Mouse (Mus musculus): ENCODE results near the gene AI854703. TPM values are rescaled to one million over a fixed set of nuclear protein-coding genes. Genes with fewer than 3 reads are reported as not detected.
A peak's percentile ranks its signal among the peaks of the same experiment; 100 is the strongest.

AI854703 gene
- 0.40 and 0.45 TPM in 2 replicates for polyA plus RNA-seq (2014; fragmentation: Nextera tagmentation; extraction: Ambion mirVana)

GRCm38 (mm10) chr6:48626464-48626863, at the start of gene AI854703:
AI854703 (plus strand) TSS chr6:48626764.
- no peaks in the 10 kb centered on the region for H3K9me3 ChIP-seq (ENCODE audit: control insufficient read depth, low read length)
- H3K9ac ChIP-seq (ENCODE audit: low read depth, low read length), result 0 out of 2 replicates have a peak within 1 kb of the TSS, but pooled peaks have one; percentile 27
- no peak within 1 kb of the TSS for H3K27ac ChIP-seq (ENCODE audit: low read depth, low read length)
- H3K4me1 ChIP-seq (replicated peaks; ENCODE audit: control insufficient read depth, insufficient read depth, low read length), result no peaks in the 10 kb centered on the region; the same call in 1 of the 2 replicates
- H3K4me3 ChIP-seq (ENCODE audit: low read depth, low read length), result peak within 1 kb of the TSS; percentile 45
- ATAC-seq (replicated peaks; ENCODE audit: low FRiP score), result no peak
- no peak for DNase-seq (ENCODE audit: low spot score)
- H3K36me3 ChIP-seq (ENCODE audit: control insufficient read depth, insufficient read depth, low read length), result no peaks in the 10 kb centered on the region
- peaks cover 28% of the 10 kb centered on the region for H3K27me3 ChIP-seq (replicated peaks; ENCODE audit: control insufficient read depth, insufficient read depth, low read length)
- peak within 1 kb of the TSS; percentile 72 for H3K4me2 ChIP-seq
- 41% methylated on average over 8 of the region's 8 CpGs for WGBS

- no peaks in the 10 kb centered on the region for H3K9me3 ChIP-seq (ENCODE audit: control insufficient read depth, low read length)
- WGBS, result 35% methylated on average over 5 of the region's 5 CpGs
These were observed 47.8 kb upstream of the AI854703 start for GRCm38 (mm10) chr6:48578736-48579135.

GRCm38 (mm10) chr6:48579215-48579648, 47.3 kb upstream of the AI854703 start:
- no peaks in the 10 kb centered on the region for H3K9me3 ChIP-seq (ENCODE audit: control insufficient read depth, low read length)
- H3K4me2 ChIP-seq, result no peak overlapping the region
- no peaks in the 10 kb centered on the region for H3K4me1 ChIP-seq (replicated peaks; ENCODE audit: control insufficient read depth, insufficient read depth, low read length)
- DNase-seq (ENCODE audit: low spot score) (no peak), ATAC-seq (replicated peaks; ENCODE audit: low FRiP score) (no peak)
- no peak overlapping the region for H3K9ac ChIP-seq (ENCODE audit: low read depth, low read length)
- WGBS, result 14% methylated on average over 5 of the region's 5 CpGs
- H3K27ac ChIP-seq (ENCODE audit: low read depth, low read length), result no peak overlapping the region
- no peak overlapping the region for H3K4me3 ChIP-seq (ENCODE audit: low read depth, low read length)
- H3K36me3 ChIP-seq (ENCODE audit: control insufficient read depth, insufficient read depth, low read length), result no peaks in the 10 kb centered on the region
- no peaks in the 10 kb centered on the region for H3K27me3 ChIP-seq (replicated peaks; ENCODE audit: control insufficient read depth, insufficient read depth, low read length)

More at GRCm38 (mm10) chr6:48578736-48579135, 47.8 kb upstream of the AI854703 start:
- no peak overlapping the region for H3K4me2 ChIP-seq
- no peaks in the 10 kb centered on the region for H3K36me3 ChIP-seq (ENCODE audit: control insufficient read depth, insufficient read depth, low read length)
- no peaks in the 10 kb centered on the region for H3K4me1 ChIP-seq (replicated peaks; ENCODE audit: control insufficient read depth, insufficient read depth, low read length)
- H3K27ac ChIP-seq (ENCODE audit: low read depth, low read length), result no peak overlapping the region
- H3K9ac ChIP-seq (ENCODE audit: low read depth, low read length), result no peak overlapping the region
- H3K4me3 ChIP-seq (ENCODE audit: low read depth, low read length), result no peak overlapping the region
- DNase-seq (ENCODE audit: low spot score) (no peak), ATAC-seq (replicated peaks; ENCODE audit: low FRiP score) (no peak)
- no peaks in the 10 kb centered on the region for H3K27me3 ChIP-seq (replicated peaks; ENCODE audit: control insufficient read depth, insufficient read depth, low read length)

GRCm38 (mm10) chr6:48581257-48581656, 45.3 kb upstream of the AI854703 start:
- Histone ChIP-seq H3K4me1 (replicated peaks; ENCODE audit: control insufficient read depth, insufficient read depth, low read length) (no peaks in the 10 kb centered on the region), H3K4me3 (ENCODE audit: low read depth, low read length) (no peak overlapping the region), H3K4me2 (no peak overlapping the region), H3K36me3 (ENCODE audit: control insufficient read depth, insufficient read depth, low read length) (no peaks in the 10 kb centered on the region), H3K9ac (ENCODE audit: low read depth, low read length) (no peak overlapping the region), H3K27ac (ENCODE audit: low read depth, low read length) (no peak overlapping the region), H3K9me3 (ENCODE audit: control insufficient read depth, low read length) (no peaks in the 10 kb centered on the region), H3K27me3 (replicated peaks; ENCODE audit: control insufficient read depth, insufficient read depth, low read length) (no peaks in the 10 kb centered on the region)
- 46% methylated on average over 3 of the region's 3 CpGs for WGBS
- DNase-seq (ENCODE audit: low spot score), result no peak
- ATAC-seq (replicated peaks; ENCODE audit: low FRiP score), result no peak

DNA sequence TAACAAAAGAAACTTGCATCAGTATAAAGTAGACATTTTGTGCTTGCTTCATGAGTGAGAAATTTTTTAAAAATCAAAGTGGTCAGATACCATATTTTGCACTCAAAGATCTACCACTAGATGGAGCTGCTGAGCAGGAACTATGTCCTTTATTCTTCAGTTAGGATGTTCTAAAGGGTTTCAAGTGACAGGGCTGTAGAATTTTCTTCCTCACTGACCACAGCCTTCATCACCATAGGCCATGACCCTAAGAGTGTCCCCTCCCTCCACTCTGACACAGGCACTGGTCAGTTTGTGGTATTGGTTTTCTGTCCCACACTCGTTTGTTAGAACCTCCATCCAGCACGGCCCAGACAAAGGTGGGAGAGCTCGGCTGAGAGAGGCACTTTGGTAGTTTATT, 44.5 kb upstream of the AI854703 start:
- no peak for DNase-seq (ENCODE audit: low spot score)
- Histone ChIP-seq H3K4me2 (no peak overlapping the region), H3K36me3 (ENCODE audit: control insufficient read depth, insufficient read depth, low read length) (no peaks in the 10 kb centered on the region), H3K4me1 (replicated peaks; ENCODE audit: control insufficient read depth, insufficient read depth, low read length) (no peaks in the 10 kb centered on the region), H3K27me3 (replicated peaks; ENCODE audit: control insufficient read depth, insufficient read depth, low read length) (no peaks in the 10 kb centered on the region), H3K9me3 (ENCODE audit: control insufficient read depth, low read length) (no peaks in the 10 kb centered on the region), H3K9ac (ENCODE audit: low read depth, low read length) (no peak overlapping the region), H3K4me3 (ENCODE audit: low read depth, low read length) (no peak overlapping the region), H3K27ac (ENCODE audit: low read depth, low read length) (no peak overlapping the region)
- 81% methylated on average over 3 of the region's 3 CpGs for WGBS
- no peak for ATAC-seq (replicated peaks; ENCODE audit: low FRiP score)

- Histone ChIP-seq H3K27ac (ENCODE audit: low read depth, low read length) (no peak within 1 kb of the TSS), H3K36me3 (ENCODE audit: control insufficient read depth, insufficient read depth, low read length) (no peaks in the 10 kb centered on the region), H3K4me1 (replicated peaks; ENCODE audit: control insufficient read depth, insufficient read depth, low read length) (peaks cover 4% of the 10 kb centered on the region), H3K27me3 (replicated peaks; ENCODE audit: control insufficient read depth, insufficient read depth, low read length) (no peaks in the 10 kb centered on the region), H3K9ac (ENCODE audit: low read depth, low read length) (no peak within 1 kb of the TSS), H3K4me2 (no peak within 1 kb of the TSS), H3K4me3 (ENCODE audit: low read depth, low read length) (no peak within 1 kb of the TSS), H3K9me3 (ENCODE audit: control insufficient read depth, low read length) (no peaks in the 10 kb centered on the region)
- 31% methylated on average over 6 of the region's 6 CpGs for WGBS
- no peak for DNase-seq (ENCODE audit: low spot score)
- ATAC-seq (replicated peaks; ENCODE audit: low FRiP score), result no peak
These were observed 37.3 kb upstream of the AI854703 start, which contains the start of gene Gm45021 for GRCm38 (mm10) chr6:48589194-48589750. Gm45021 (plus strand) TSS chr6:48589610.

- Histone ChIP-seq H3K27me3 (replicated peaks; ENCODE audit: control insufficient read depth, insufficient read depth, low read length) (no peaks in the 10 kb centered on the region), H3K36me3 (ENCODE audit: control insufficient read depth, insufficient read depth, low read length) (peaks cover 7% of the 10 kb centered on the region), H3K4me2 (no peak overlapping the region), H3K27ac (ENCODE audit: low read depth, low read length) (no peak overlapping the region), H3K4me1 (replicated peaks; ENCODE audit: control insufficient read depth, insufficient read depth, low read length) (peaks cover 11% of the 10 kb centered on the region), H3K9me3 (ENCODE audit: control insufficient read depth, low read length) (peaks cover 2% of the 10 kb centered on the region; the same call in 1 of the 2 replicates), H3K4me3 (ENCODE audit: low read depth, low read length) (no peak overlapping the region), H3K9ac (ENCODE audit: low read depth, low read length) (no peak overlapping the region)
- 82% methylated on average over 3 of the region's 3 CpGs for WGBS
- no peak for DNase-seq (ENCODE audit: low spot score)
- no peak for ATAC-seq (replicated peaks; ENCODE audit: low FRiP score)
These were observed 35.2 kb upstream of the AI854703 start for GRCm38 (mm10) chr6:48591221-48591845.

DNA sequence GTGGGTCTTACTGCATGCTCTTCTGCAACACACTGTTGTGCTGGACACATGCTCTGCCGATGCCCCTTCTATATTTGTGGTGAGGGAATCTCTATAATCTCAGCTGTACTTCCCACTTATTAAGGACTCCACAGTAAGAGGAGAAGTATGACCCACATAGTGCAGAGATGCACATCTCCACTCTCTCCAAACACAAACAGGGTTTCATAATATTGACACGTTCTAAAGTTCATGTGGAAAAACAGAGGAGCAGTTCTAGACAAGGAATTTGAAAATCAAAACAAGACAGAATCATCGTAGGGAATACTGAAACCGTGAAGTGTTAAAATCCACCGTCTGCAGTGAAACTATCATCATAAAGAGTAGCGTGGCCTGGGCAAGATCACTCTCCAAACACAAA, 34.7 kb upstream of the AI854703 start:
- 83% methylated on average over 6 of the region's 6 CpGs for WGBS
- H3K27ac ChIP-seq (ENCODE audit: low read depth, low read length), result no peak overlapping the region
- peaks cover 11% of the 10 kb centered on the region for H3K4me1 ChIP-seq (replicated peaks; ENCODE audit: control insufficient read depth, insufficient read depth, low read length)
- ATAC-seq (replicated peaks; ENCODE audit: low FRiP score) (no peak), DNase-seq (ENCODE audit: low spot score) (no peak)
- peaks cover 6% of the 10 kb centered on the region for H3K9me3 ChIP-seq (ENCODE audit: control insufficient read depth, low read length)
- no peak overlapping the region for H3K4me2 ChIP-seq
- no peaks in the 10 kb centered on the region for H3K27me3 ChIP-seq (replicated peaks; ENCODE audit: control insufficient read depth, insufficient read depth, low read length)
- no peak overlapping the region for H3K9ac ChIP-seq (ENCODE audit: low read depth, low read length)
- H3K4me3 ChIP-seq (ENCODE audit: low read depth, low read length), result no peak overlapping the region
- peaks cover 13% of the 10 kb centered on the region for H3K36me3 ChIP-seq (ENCODE audit: control insufficient read depth, insufficient read depth, low read length)

All from liver, embryonic 11.5 days (tissue).